Mouse (Mus musculus) ES-CJ7 (cell line): ENCODE measurements around the gene Zfp369.

ENCODE experiments used
- DNase-seq: peaks from one replicate; pipeline ENCODE4 v3.0.0; 2011; ENCODE audit warnings: low read depth, low spot score

Zfp369 gene

DNA sequence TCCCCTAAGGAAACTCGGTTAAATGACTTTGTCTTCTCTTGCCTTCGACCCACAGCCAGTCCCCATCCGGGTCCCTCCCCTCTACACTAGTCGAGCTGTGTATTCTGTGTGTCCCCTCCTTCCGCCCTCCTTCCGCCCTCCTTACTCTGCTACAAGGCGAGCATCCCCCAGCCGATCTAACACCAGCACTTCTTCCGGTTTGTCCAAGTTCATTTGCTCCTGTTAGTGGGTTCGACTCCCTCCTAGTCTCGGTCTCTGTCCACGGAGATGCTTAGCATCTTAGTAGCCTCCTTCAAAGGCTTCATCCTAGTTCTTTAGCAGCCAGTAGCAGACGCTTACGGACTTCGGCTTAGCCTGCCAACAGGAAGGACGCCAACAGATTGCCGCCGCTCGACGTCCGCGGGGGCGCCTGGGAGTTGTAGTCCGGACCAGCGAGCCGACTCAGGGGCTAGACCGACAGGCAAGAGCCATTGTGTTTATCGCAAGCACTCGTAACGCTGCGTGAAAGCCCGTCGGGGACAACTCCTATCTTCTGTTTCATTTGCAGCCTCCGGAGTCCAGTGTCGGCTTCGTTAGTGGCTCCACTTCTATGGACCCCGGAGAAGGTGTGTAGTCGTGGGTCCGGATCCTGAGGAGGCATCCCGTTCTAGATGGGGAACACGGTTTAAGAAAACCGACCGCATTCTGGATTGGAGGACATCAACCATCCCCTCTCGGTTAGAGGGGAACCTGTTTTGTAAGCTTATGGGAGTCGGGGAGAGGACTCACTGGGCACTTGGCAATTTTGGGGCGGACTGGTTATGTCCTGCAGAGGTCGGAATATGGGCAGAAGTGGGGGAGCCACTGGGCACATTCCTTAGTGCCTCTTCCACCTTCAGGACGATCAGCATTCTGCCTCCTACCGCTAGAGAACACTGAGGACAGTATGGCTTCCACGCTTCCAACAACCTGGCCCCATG, at the start of gene Zfp369:
Zfp369 (plus strand) TSS at position 432 of the 959 bp plus-strand sequence.
- peak; percentile 91 for DNase-seq

DNA sequence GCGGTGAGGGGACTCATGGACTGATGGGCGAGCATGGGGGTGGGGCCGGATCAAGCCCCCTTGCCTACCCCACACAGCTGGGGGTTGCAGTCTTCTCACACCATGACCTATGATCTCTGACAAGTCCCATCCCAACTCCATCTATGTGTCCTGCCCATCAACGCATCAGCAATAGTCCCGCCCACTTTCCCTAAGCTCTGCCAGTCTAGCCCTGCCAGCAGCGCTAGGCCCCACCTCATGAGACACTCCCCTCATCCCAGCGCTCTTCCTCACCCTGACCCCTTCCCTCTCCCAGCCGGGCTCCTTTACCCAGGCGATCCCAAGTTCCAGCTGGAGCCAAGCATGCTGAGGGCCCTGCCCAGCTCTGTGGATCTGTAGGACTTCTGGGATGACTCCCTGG, 41.4 kb upstream of the Zfp369 start:
- peak; percentile 64 for DNase-seq

DNA sequence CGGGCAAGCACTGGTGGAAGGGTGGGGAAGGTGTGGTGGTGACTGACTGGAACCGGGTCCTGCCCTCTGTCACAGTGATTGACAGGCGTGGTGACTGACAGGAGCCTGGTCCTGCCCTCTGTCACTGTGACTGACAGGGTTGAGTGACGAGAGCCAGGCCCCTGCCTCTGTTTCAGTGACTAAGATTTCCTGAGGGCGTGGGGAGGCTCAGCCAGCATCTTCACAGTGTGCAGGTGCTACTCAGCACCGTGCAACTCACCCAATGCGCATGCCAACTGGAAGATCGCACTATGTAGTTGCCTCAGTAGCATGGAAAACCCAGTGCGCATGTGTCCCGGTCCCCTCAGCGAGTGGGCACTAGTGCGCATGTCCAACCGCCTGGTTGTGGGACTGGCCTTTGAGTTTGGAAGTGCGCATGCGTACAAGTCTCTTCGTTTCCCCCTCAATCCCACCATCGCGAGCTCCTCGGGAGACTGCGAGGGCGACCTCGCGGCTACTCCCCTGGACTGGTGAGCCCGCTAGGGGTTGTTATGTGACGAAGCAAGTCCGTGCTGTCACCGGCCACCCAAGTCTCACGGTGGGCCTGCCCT, 38.0 kb upstream of the Zfp369 start:
- peak; percentile 99 for DNase-seq

DNA sequence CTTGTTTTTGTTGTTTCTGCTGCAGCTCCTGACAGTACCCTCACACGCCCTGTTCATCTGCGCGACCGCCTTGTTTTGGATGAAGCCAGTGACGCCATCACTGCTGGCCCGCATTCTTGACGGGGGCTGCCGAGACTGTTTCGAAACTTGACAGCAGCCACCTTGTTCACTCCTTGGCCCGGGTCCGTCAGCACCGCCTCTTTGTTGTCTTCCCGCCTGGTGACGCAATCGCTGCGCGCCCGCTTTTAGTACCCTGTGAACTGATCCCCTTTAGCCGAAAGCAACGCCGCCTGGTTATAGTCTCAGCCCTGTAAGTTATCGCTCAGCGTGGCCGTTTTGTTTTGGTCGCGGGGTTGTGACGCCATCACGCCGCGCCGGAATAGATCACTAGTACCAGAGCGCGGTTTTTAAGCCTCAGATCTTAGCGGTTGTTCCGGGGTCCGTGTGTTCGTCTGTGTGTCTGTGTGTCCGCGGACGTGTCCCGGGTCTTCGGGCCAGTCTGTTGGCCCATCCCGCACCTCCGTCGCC, 37.5 kb upstream of the Zfp369 start:
- DNase-seq: peak; percentile 96

- DNase-seq: no peak
Measured at GRCm38 (mm10) chr13:65241627-65242318, 36.8 kb upstream of the Zfp369 start.

DNA sequence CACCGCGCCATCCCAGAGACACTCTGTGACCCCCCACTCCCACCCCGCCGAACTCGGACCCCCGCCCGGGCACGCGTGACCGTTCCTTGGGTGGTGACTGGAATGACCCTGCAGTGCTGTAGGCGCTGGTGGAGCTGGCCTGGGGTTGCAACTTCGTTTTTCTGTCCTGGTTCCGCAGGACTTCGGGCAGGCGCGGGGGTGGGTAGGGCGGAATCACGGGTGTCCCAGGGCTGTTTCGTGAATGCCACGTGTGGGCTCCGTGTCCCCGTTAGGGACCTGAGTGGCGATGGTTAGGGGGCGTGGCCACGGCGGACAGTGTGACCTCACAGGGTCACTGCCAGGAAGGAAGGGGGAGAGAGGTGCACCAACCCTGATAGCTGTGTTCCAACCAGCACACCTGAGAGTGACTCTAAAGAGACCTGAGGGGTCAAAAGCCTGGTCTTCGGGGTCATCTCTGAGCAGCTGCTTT, 36.3 kb upstream of the Zfp369 start:
- no peak for DNase-seq

DNA sequence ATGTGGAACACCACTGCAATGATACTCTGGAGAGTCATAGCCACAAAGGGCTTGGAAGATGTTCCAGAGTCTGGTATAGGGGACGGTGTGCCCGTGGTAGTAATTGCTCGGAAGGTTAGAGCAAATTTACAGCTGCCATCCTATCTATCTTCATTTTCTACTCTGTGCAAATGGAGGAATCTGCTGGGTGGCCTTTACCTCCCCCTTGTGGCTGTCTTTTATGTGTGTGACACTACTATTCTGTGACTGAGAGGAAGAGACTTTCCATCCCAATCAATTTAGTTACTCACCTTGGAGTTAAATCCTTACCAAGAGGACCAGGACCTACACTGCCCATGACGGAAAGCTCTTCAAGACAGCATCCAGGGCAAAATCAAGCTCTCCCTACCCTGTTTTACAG, 35.3 kb upstream of the Zfp369 start:
- DNase-seq: peak; percentile 37

DNA sequence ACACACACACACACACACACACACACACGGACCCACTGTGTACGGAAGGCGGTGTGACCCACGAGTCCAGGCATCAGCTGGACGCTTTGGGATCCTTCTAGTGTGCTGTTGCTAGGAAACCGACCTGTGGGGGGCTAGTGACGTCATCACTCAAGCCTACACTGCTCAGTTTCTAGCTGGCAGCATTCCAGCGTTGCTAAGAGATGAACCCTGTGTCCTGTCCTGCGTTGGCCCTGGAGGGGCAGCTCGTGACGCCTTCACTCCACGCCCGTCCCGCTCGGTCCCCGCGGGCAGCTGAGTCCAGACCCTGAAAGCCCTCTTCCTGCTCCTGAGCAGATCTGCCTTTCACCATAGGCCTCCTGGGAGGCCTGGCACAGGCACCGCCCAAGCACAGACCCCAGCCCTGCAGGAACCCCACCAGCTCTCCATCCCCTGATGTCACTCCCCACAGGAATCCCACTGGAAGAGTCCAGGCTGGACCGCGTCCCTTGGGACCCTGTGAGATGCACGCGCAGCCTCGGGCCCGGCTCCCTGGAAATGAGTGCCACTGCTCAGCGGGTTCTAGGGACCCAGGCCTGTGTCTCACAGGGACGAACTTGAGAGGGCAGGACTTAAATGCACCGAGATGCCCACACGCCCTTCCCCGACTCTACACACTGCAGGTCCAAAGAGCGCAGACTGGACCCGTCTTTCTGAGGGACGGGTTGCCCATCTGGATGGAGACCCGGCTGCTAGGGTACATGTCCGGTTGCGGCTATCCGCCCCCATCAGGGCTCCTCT, 20.2 kb upstream of the Zfp369 start:
- DNase-seq: peak; percentile 67

GRCm38 (mm10) chr13:65259239-65259638, 19.4 kb upstream of the Zfp369 start, which contains the start of gene Gm10775:
Gene Gm10775, plus strand, starts transcription at chr13:65259539.
- DNase-seq: peak; percentile 36

DNA sequence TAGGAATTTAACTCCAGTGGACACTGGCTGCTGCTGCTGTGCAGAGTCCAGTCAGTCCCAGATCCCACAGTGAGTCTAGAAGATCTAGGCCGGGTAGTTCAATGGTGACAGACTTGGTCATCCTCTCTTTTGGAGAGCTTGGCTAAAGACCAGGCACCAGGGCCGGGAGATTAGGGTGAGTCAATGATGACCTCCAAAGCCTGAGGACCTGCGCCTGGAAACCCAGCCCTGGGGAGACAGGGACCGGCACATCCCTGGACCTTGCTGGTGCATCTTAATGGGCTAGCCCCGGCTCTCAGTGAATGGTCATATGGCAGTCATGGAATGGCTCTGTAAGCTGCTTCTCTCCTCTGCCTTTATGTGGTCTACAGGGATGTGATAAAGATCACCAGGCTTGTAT, 16.5 kb upstream of the Zfp369 start:
- no peak for DNase-seq

DNA sequence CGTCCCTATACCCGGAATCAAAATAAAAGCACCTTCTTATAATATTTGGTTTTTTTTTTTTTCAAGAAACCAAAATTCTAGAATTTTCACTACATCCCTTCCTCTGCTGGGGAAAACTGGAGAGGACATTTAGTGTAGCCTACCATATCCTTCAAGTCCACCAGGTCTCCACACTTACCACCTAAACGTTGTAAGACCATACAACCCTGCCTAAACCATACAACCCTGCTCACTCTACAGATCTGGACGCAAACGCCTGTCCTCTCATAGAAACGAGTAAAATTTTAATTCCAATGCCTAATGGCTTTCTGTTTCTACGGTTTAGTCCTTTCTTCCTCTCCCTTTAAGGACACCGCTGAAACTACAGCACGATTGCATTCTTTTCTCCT, 626 bp upstream of the Zfp369 start:
- no peak for DNase-seq

GRCm38 (mm10) chr13:65286771-65287170, 8.2 kb downstream of the Zfp369 start:
- peak; percentile 72 for DNase-seq

- DNase-seq: no peak
Measured at GRCm38 (mm10) chr13:65296354-65296753, 17.7 kb downstream of the Zfp369 start.

DNA sequence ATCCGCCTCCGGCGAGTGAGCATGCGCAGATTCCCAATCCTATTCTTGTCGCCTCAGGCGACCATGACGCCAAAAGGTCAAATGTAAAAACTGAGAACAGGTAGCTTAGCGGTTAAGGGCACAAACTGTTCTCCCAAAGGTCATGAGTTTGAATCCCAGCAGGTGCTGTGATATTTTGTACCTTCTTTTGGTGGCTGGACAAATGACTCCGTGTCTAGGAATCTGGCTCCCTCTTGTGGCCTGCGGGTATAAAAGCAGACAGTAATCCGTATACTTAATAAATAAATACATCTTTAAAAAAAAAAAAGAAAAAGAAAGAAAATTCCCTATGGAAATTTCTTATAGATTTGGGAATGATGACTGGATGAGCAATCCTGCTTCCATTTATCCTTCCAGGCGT, 32.2 kb downstream of the Zfp369 start:
- DNase-seq: peak; percentile 84

GRCm38 (mm10) chr13:65311311-65311755, 32.7 kb downstream of the Zfp369 start:
- peak; percentile 76 for DNase-seq

DNA sequence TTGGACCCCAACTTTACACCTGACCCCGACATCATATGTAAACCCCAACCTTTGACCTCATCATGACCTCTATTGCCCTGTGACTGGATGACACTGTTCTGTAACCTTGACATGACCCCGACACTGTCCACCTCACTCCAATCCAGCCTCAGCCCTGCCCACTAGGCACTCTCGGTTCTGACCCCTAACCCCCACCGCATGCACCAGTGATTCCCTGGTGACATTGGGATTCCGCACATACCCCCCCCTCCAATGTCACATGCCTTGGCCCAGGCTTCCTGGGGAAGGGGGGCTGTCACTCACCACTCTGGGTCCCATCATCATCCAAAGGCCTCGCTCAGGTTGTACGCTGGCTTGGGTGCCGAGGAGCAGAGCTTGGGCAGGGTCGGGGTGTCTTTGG, 33.2 kb downstream of the Zfp369 start:
- DNase-seq: no peak

DNA sequence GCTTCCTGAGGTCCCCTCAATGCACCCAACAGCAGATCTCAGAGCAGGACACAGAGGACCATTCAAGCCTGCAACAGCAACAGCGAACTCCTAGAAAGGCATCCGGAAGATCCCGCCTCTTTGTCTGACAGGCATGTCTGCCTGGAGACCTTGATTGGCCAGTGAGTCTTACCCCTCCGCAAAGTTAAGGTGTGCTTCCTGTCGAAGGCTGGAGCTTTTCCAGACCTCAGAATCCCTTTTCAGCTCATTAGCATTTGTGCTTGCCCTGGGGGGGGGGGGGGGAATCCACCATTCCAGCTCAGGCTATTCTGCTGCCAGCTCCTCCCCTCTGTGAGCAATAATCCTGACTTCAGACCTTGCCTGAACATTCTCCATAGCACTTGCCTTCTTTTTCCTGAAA, 69.9 kb downstream of the Zfp369 start:
- DNase-seq: peak; percentile 78

DNA sequence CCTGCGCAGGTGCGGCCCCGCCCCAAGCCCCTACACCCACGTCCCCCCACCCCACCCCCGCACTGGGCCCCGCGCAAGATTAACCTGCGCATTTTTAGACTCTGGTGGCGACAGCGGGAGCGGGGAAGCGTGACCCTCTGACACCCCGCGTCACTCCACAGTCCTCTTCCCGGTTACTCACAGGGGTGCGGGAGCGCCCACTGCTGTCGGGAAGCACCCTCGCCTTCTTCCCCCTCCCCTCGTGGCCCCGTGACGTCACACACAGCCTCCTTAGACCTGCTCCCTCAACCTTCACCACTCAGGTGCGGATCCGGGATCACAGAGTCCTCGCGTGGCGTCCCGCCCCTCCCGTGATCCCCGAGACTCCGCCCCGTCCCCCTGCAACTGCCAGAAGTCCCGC, 73.2 kb downstream of the Zfp369 start:
- peak; percentile 83 for DNase-seq
